Mouse (Mus musculus) liver, adult 2 months (tissue): Measurements from ENCODE around the gene Slc47a1.

ENCODE experiments used
- CTCF ChIP-seq: fragments of 200-500 bp; IDR thresholded peaks from 2 replicates; pipeline ENCODE4 v1.5.1; 2011; ENCODE audit warnings: low read depth, low read length, control low read depth
- POLR2A ChIP-seq: fragments of 200-500 bp; IDR thresholded peaks from 2 replicates; pipeline ENCODE4 v1.6.1; 2011; ENCODE audit warnings: low read length, control low read depth; ENCODE audit not compliant: insufficient read depth; ENCODE audit errors: extremely low read depth

GRCm38 (mm10) chr11:61296556-61296955 is 81.6 kb downstream of the Slc47a1 start:
- TF ChIP-seq CTCF (no peak), POLR2A (no peak)
